Mouse (Mus musculus) heart, embryonic 11.5 days (tissue): ENCODE data around the gene Vti1a. TPM values are rescaled to one million over a fixed set of nuclear protein-coding genes. Genes with fewer than 3 reads are reported as not detected.

Experiments used
- polyA plus RNA-seq: library from polyadenylated mRNA; unstranded; fragments of >200 nt; fragmentation: Nextera tagmentation; extraction: Ambion mirVana; gene quantifications from 2 replicates; pipeline ENCODE4 v1.2.1, GENCODE M21; 2014

Vti1a gene
- polyA plus RNA-seq, 1 experiment from 2014 or later = 19.0 TPM

Other genes with a start within 250 kb of the Vti1a start
- gene Gpam, start 189.1 kb upstream of the Vti1a start, polyA plus RNA-seq = 9.9 and 11.0 TPM in 2 replicates
- gene Tectb, start 135.6 kb upstream of the Vti1a start, polyA plus RNA-seq = not detected in 2 replicates
- not detected in 2 replicates for gene Gucy2g, start 75.1 kb upstream of the Vti1a start, polyA plus RNA-seq
- gene Acsl5, start 64.4 kb upstream of the Vti1a start, polyA plus RNA-seq = 28.6 and 35.8 TPM in 2 replicates
- gene Zdhhc6, start 263 bp upstream of the Vti1a start, polyA plus RNA-seq = 76.1 and 82.5 TPM in 2 replicates